Mouse (Mus musculus) MEL (cell line): ENCODE data around the gene Kynu. TPM values are rescaled to one million over a fixed set of nuclear protein-coding genes. Genes with fewer than 3 reads are reported as not detected.

Experiments
- DNase-seq: peaks from one replicate; pipeline ENCODE4 v3.0.0; 2011; ENCODE audit warnings: low read depth, low spot score
- H3K27ac ChIP-seq: 2 replicates; pipeline ENCODE4 v1.5.1; 2012; ENCODE audit warnings: low read depth, mild to moderate bottlenecking, control low read depth, low read length, moderate library complexity; ENCODE audit not compliant: control insufficient read depth
- H3K27me3 ChIP-seq, 2 experiments: fragments of 150-350 bp in 1 of 2; sonication (generic) in 1 of 2; 2 replicates each; pipeline ENCODE4 v1.6.1; 2012; ENCODE audit warnings: low read length in 2 of 2, mild to moderate bottlenecking in 2 of 2, improper control_type of control experiment in 1 of 2, moderate library complexity in 1 of 2; ENCODE audit not compliant: insufficient read depth in 2 of 2, control insufficient read depth in 1 of 2
- H3K36me3 ChIP-seq, 2 experiments: 2 replicates each; pipeline ENCODE4 v1.6.1; 2012 to 2014; ENCODE audit warnings: low read length in 2 of 2, improper control_type of control experiment in 1 of 2, inconsistent platforms in 1 of 2, mild to moderate bottlenecking in 1 of 2; ENCODE audit not compliant: insufficient read depth in 2 of 2, control insufficient read depth in 1 of 2
- H3K4me1 ChIP-seq, 2 experiments: fragments of 150-350 bp in 1 of 2; sonication (generic) in 1 of 2; 2 replicates each; pipeline ENCODE4 v1.6.1; 2012; ENCODE audit warnings: low read length in 2 of 2, improper control_type of control experiment in 1 of 2, mild to moderate bottlenecking in 1 of 2; ENCODE audit not compliant: insufficient read depth in 2 of 2, control insufficient read depth in 1 of 2
- H3K4me3 ChIP-seq, 2 experiments: fragments of 150-350 bp in 1 of 2; sonication (generic) in 1 of 2; 2 replicates each; pipeline ENCODE4 v1.5.1; 2012; ENCODE audit warnings: low read depth in 2 of 2, low read length in 2 of 2, mild to moderate bottlenecking in 2 of 2, moderate library complexity in 2 of 2, control low read depth in 1 of 2, improper control_type of control experiment in 1 of 2; ENCODE audit not compliant: control insufficient read depth in 1 of 2, insufficient read depth in 1 of 2
- H3K79me2 ChIP-seq: 2 replicates; pipeline ENCODE4 v1.6.1; 2012; ENCODE audit warnings: mild to moderate bottlenecking, low read length, moderate library complexity; ENCODE audit not compliant: control insufficient read depth, poor library complexity, insufficient read depth
- H3K9ac ChIP-seq: 2 replicates; pipeline ENCODE4 v1.6.1; 2012; ENCODE audit warnings: low read depth, mild to moderate bottlenecking, control low read depth, low read length, moderate library complexity; ENCODE audit not compliant: control insufficient read depth, poor library complexity, severe bottlenecking
- H3K9me3 ChIP-seq: fragments of 150-350 bp; sonication (generic); replicated peaks from 2 replicates; pipeline ENCODE4 v1.6.1; 2012; ENCODE audit warnings: mild to moderate bottlenecking, low read length, improper control_type of control experiment, moderate library complexity; ENCODE audit not compliant: insufficient read depth
- BHLHE40 ChIP-seq: IDR thresholded peaks from 2 replicates; pipeline ENCODE4 v1.6.1; 2012; ENCODE audit warnings: low read depth, mild to moderate bottlenecking, inconsistent platforms, low read length, improper control_type of control experiment, borderline replicate concordance
- CHD2 ChIP-seq: IDR thresholded peaks from 2 replicates; pipeline ENCODE4 v1.6.1; 2011; ENCODE audit warnings: low read length, improper control_type of control experiment
- CTCF ChIP-seq, 3 experiments: IDR thresholded peaks in 2 of 3; conservative IDR thresholded peaks in 1 of 3; 2 replicates each; pipeline ENCODE4 v1.5.1; 2011 to 2012; ENCODE audit warnings: low read length in 3 of 3, low read depth in 2 of 3, mild to moderate bottlenecking in 2 of 3, improper control_type of control experiment in 1 of 3, inconsistent platforms in 1 of 3, mixed read lengths in 1 of 3, moderate library complexity in 1 of 3; ENCODE audit not compliant: control insufficient read depth in 1 of 3, insufficient read depth in 1 of 3, poor library complexity in 1 of 3, severe bottlenecking in 1 of 3
- E2F4 ChIP-seq: IDR thresholded peaks from 2 replicates; pipeline ENCODE4 v1.6.1; 2011; ENCODE audit warnings: low read depth, low read length, improper control_type of control experiment, borderline replicate concordance
- ELF1 ChIP-seq: IDR thresholded peaks from 2 replicates; pipeline ENCODE4 v1.6.1; 2014; ENCODE audit warnings: low read depth, mild to moderate bottlenecking, inconsistent platforms, low read length, improper control_type of control experiment, moderate library complexity
- EP300 ChIP-seq, 2 experiments: IDR thresholded peaks; 2 replicates each; pipeline ENCODE4 v1.6.1; 2011; ENCODE audit warnings: improper control_type of control experiment in 2 of 2, low read length in 2 of 2, low read depth in 1 of 2, mild to moderate bottlenecking in 1 of 2
- ETS1 ChIP-seq: IDR thresholded peaks from 2 replicates; pipeline ENCODE4 v1.6.1; 2012; ENCODE audit warnings: low read depth, mild to moderate bottlenecking, inconsistent platforms, low read length, improper control_type of control experiment, moderate library complexity
- GABPA ChIP-seq: IDR thresholded peaks from 2 replicates; pipeline ENCODE4 v1.6.1; 2012; ENCODE audit warnings: low read depth, mild to moderate bottlenecking, inconsistent platforms, low read length, improper control_type of control experiment, moderate library complexity
- GATA1 ChIP-seq: IDR thresholded peaks from 2 replicates; pipeline ENCODE4 v1.6.1; 2011; ENCODE audit warnings: low read depth, low read length, improper control_type of control experiment
- HCFC1 ChIP-seq: IDR thresholded peaks from 2 replicates; pipeline ENCODE4 v1.6.1; 2012; ENCODE audit warnings: low read depth, mild to moderate bottlenecking, inconsistent platforms, low read length, improper control_type of control experiment, moderate library complexity
- JUND ChIP-seq: IDR thresholded peaks from 2 replicates; pipeline ENCODE4 v1.6.1; 2011; ENCODE audit warnings: low read depth, mild to moderate bottlenecking, improper control_type of control experiment, low read length
- KAT2A ChIP-seq: conservative IDR thresholded peaks from 2 replicates; pipeline ENCODE4 v1.6.1; 2012; ENCODE audit warnings: low read depth, low read length, improper control_type of control experiment, inconsistent platforms
- MAFK ChIP-seq: IDR thresholded peaks from 2 replicates; pipeline ENCODE4 v1.6.1; 2011; ENCODE audit warnings: low read depth, mild to moderate bottlenecking, low read length, improper control_type of control experiment, borderline replicate concordance
- MAX ChIP-seq: IDR thresholded peaks from 2 replicates; pipeline ENCODE4 v1.6.1; 2011; ENCODE audit warnings: low read length, improper control_type of control experiment
- MAZ ChIP-seq: IDR thresholded peaks from 2 replicates; pipeline ENCODE4 v1.6.1; 2012; ENCODE audit warnings: low read depth, mild to moderate bottlenecking, inconsistent platforms, low read length, improper control_type of control experiment
- MEF2A ChIP-seq: IDR thresholded peaks from 2 replicates; pipeline ENCODE4 v1.6.1; 2014; ENCODE audit warnings: low read depth, mild to moderate bottlenecking, inconsistent platforms, low read length, improper control_type of control experiment; ENCODE audit not compliant: poor library complexity, insufficient replicate concordance, severe bottlenecking; ENCODE audit errors: extremely low read depth
- MXI1 ChIP-seq: IDR thresholded peaks from 2 replicates; pipeline ENCODE4 v1.6.1; 2011; ENCODE audit warnings: mild to moderate bottlenecking, low read depth, low read length, improper control_type of control experiment
- MYB ChIP-seq: IDR thresholded peaks from 2 replicates; pipeline ENCODE4 v1.6.1; 2011; ENCODE audit warnings: mild to moderate bottlenecking, low read depth, low read length, improper control_type of control experiment
- MYC ChIP-seq: IDR thresholded peaks from 2 replicates; pipeline ENCODE4 v1.6.1; 2011; ENCODE audit warnings: low read depth, mild to moderate bottlenecking, low read length, improper control_type of control experiment, moderate library complexity
- NELFE ChIP-seq: IDR thresholded peaks from 2 replicates; pipeline ENCODE4 v1.6.1; 2011; ENCODE audit warnings: low read depth, low read length, improper control_type of control experiment
- NRF1 ChIP-seq: IDR thresholded peaks from 2 replicates; pipeline ENCODE4 v1.6.1; 2014; ENCODE audit warnings: low read depth, mild to moderate bottlenecking, inconsistent platforms, low read length, improper control_type of control experiment, moderate library complexity; ENCODE audit not compliant: poor library complexity, insufficient read depth, severe bottlenecking
- POLR2A ChIP-seq, 2 experiments: IDR thresholded peaks; 2 replicates each; pipeline ENCODE4 v1.6.1; 2011 to 2012; ENCODE audit warnings: low read length in 2 of 2, mild to moderate bottlenecking in 2 of 2, control low read depth in 1 of 2, improper control_type of control experiment in 1 of 2, low read depth in 1 of 2, moderate library complexity in 1 of 2; ENCODE audit not compliant: control insufficient read depth in 1 of 2, insufficient read depth in 1 of 2, poor library complexity in 1 of 2
- POLR2AphosphoS2 ChIP-seq: IDR thresholded peaks from 2 replicates; pipeline ENCODE4 v1.6.1; 2011; ENCODE audit warnings: low read length, improper control_type of control experiment
- POLR2AphosphoS5 ChIP-seq: IDR thresholded peaks from 2 replicates; pipeline ENCODE4 v1.6.1; 2012; ENCODE audit warnings: low read depth, borderline replicate concordance, mild to moderate bottlenecking, inconsistent platforms, low read length, moderate library complexity, mixed read lengths
- RAD21 ChIP-seq: IDR thresholded peaks from 2 replicates; pipeline ENCODE4 v1.6.1; 2011; ENCODE audit warnings: mild to moderate bottlenecking, low read depth, low read length, improper control_type of control experiment
- RCOR1 ChIP-seq: IDR thresholded peaks from 2 replicates; pipeline ENCODE4 v1.6.1; 2012; ENCODE audit warnings: low read depth, mild to moderate bottlenecking, inconsistent platforms, low read length, improper control_type of control experiment
- SMC3 ChIP-seq: IDR thresholded peaks from 2 replicates; pipeline ENCODE4 v1.6.1; 2011; ENCODE audit warnings: low read depth, low read length, improper control_type of control experiment
- TAL1 ChIP-seq: IDR thresholded peaks from 2 replicates; pipeline ENCODE4 v1.6.1; 2012; ENCODE audit warnings: mild to moderate bottlenecking, inconsistent platforms, low read length, moderate library complexity, mixed read lengths
- TBP ChIP-seq: IDR thresholded peaks from 2 replicates; pipeline ENCODE4 v1.8.0; 2011; ENCODE audit warnings: low read depth, low read length, improper control_type of control experiment
- TCF12 ChIP-seq: IDR thresholded peaks from 2 replicates; pipeline ENCODE4 v1.6.1; 2014; ENCODE audit warnings: low read depth, mild to moderate bottlenecking, inconsistent platforms, low read length, improper control_type of control experiment, moderate library complexity
- UBTF ChIP-seq: IDR thresholded peaks from 2 replicates; pipeline ENCODE4 v1.6.1; 2012; ENCODE audit warnings: low read depth, mild to moderate bottlenecking, inconsistent platforms, low read length, improper control_type of control experiment, moderate library complexity, borderline replicate concordance; ENCODE audit not compliant: insufficient read depth
- USF1 ChIP-seq: IDR thresholded peaks from 2 replicates; pipeline ENCODE4 v1.6.1; 2014; ENCODE audit warnings: low read depth, mild to moderate bottlenecking, inconsistent platforms, low read length, improper control_type of control experiment, moderate library complexity
- USF2 ChIP-seq, 2 experiments: IDR thresholded peaks; 2 replicates each; pipeline ENCODE4 v1.6.1; 2011 to 2012; ENCODE audit warnings: improper control_type of control experiment in 2 of 2, low read length in 2 of 2, borderline replicate concordance in 1 of 2, inconsistent platforms in 1 of 2, low read depth in 1 of 2, mild to moderate bottlenecking in 1 of 2; ENCODE audit not compliant: insufficient read depth in 1 of 2
- ZC3H11A ChIP-seq: IDR thresholded peaks from 2 replicates; pipeline ENCODE4 v1.6.1; 2012; ENCODE audit warnings: low read depth, mild to moderate bottlenecking, inconsistent platforms, low read length, improper control_type of control experiment
- ZKSCAN1 ChIP-seq: IDR thresholded peaks from 2 replicates; pipeline ENCODE4 v1.6.1; 2012; ENCODE audit warnings: low read depth, mild to moderate bottlenecking, inconsistent platforms, low read length, improper control_type of control experiment, moderate library complexity
- ZMIZ1 ChIP-seq: IDR thresholded peaks from 2 replicates; pipeline ENCODE4 v1.6.1; 2012; ENCODE audit warnings: low read depth, mild to moderate bottlenecking, inconsistent platforms, low read length, improper control_type of control experiment, moderate library complexity
- ZNF384 ChIP-seq: IDR thresholded peaks from 2 replicates; pipeline ENCODE4 v1.6.1; 2012; ENCODE audit warnings: low read depth, mild to moderate bottlenecking, inconsistent platforms, low read length, improper control_type of control experiment
- polyA plus RNA-seq, 2 experiments: library from polyadenylated mRNA; stranded (reverse) in 1 of 2; unstranded in 1 of 2; fragments of >175 nt in 1 of 2; fragments of >200 nt in 1 of 2; gene quantifications; 2 replicates each; pipeline versions ENCODE4 v1.2.1 to v1.2.4; 2012; ENCODE audit warnings: low replicate concordance in 2 of 2, low read depth in 1 of 2; ENCODE audit not compliant: insufficient read length in 2 of 2, insufficient read depth in 1 of 2, missing spikeins in 1 of 2
- total RNA-seq: library from RNA; depleted of rRNA; stranded (reverse); fragments of 300-350 nt; gene quantifications from 2 replicates; pipeline ENCODE4 v1.2.3, GENCODE M21; 2012

The Kynu gene
- total and polyA plus RNA-seq, 3 experiments = 0.04 TPM; not detected in 2

GRCm38 (mm10) chr2:43727693-43728092 is 172.6 kb downstream of the Kynu start:
- Histone ChIP-seq H3K4me3 (peak overlapping the region; percentile 53 to 55), H3K27ac (peak overlapping the region; percentile 82), H3K36me3 (peaks cover 0 to 16% of the 10 kb centered on the region in 2 experiments; a peak in 2 of 4 replicates), H3K9ac (peak overlapping the region; percentile 34), H3K79me2 (no peaks in the 10 kb centered on the region), H3K4me1 (peaks cover 6 to 12% of the 10 kb centered on the region in 2 experiments; a peak in 3 of 4 replicates), H3K27me3 (no peaks in the 10 kb centered on the region), H3K9me3 (no peaks in the 10 kb centered on the region)
- peak; percentile 80 for DNase-seq
- no peak for TF ChIP-seq CHD2
- no peak for TF ChIP-seq ZKSCAN1
- TF ChIP-seq MAZ = no peak
- TF ChIP-seq USF2 (IDR thresholded peaks at IDR 0.05; ENCODE audit: borderline replicate concordance in 1 of 2, insufficient read depth in 1 of 2, low read depth in 1 of 2, low read length in 2 of 2) = no peak
- no peak for TF ChIP-seq ZMIZ1
- peak; percentile 36; the same call in 1 of the 2 replicates for TF ChIP-seq BHLHE40
- peak; percentile 68; the same call in 1 of the 2 replicates for TF ChIP-seq MYC
- no peak for TF ChIP-seq USF1
- no peak for TF ChIP-seq POLR2AphosphoS2
- no peak for TF ChIP-seq POLR2AphosphoS5
- TF ChIP-seq POLR2A (IDR thresholded peaks at IDR 0.05; ENCODE audit: control insufficient read depth in 1 of 2, insufficient read depth in 1 of 2, low read depth in 1 of 2, low read length in 2 of 2, poor library complexity in 1 of 2) = no peak
- TF ChIP-seq SMC3 = peak; percentile 27; the same call in 1 of the 2 replicates
- peak; percentile 48; the same call in 1 of the 2 replicates for TF ChIP-seq ETS1
- no peak for TF ChIP-seq CTCF (IDR thresholded peaks at IDR 0.05 in 2 of 3, conservative IDR thresholded peaks at IDR 0.05 in 1 of 3; ENCODE audit: control insufficient read depth in 1 of 3, insufficient read depth in 1 of 3, low read depth in 2 of 3, low read length in 3 of 3, poor library complexity in 1 of 3, severe bottlenecking in 1 of 3)
- TF ChIP-seq MAX = peak; percentile 90
- no peak for TF ChIP-seq MYB
- no peak for TF ChIP-seq GABPA
- TF ChIP-seq MEF2A = no peak
- peak; percentile 50; the same call in 1 of the 2 replicates for TF ChIP-seq MXI1
- peak; percentile 80 for TF ChIP-seq GATA1
- no peak for TF ChIP-seq MAFK
- no peak; the same call in 1 of the 2 replicates for TF ChIP-seq TAL1
- no peak for TF ChIP-seq UBTF
- TF ChIP-seq ZC3H11A = no peak
- no peak for TF ChIP-seq NRF1
- TF ChIP-seq HCFC1 = no peak
- TF ChIP-seq JUND = no peak
- peak in 1 of 2 experiments; percentile 62; a peak in 2 of 4 replicates for TF ChIP-seq EP300 (IDR thresholded peaks at IDR 0.05; ENCODE audit: low read depth in 1 of 2, low read length in 2 of 2)
- TF ChIP-seq TBP = no peak
- TF ChIP-seq ELF1 = no peak
- TF ChIP-seq E2F4 = no peak
- no peak for TF ChIP-seq ZNF384
- no peak for TF ChIP-seq NELFE
- no peak for TF ChIP-seq RAD21
- no peak for TF ChIP-seq RCOR1
- TF ChIP-seq TCF12 = peak; percentile 29; the same call in 1 of the 2 replicates
- no peak for TF ChIP-seq KAT2A
